Mouse (Mus musculus) kidney, embryonic 15.5 days (tissue): ENCODE measurements at regions not wholly inside any gene's neighbourhood (a gene's known extent, or its start where the extent isn't known, plus 50 kb on each side); places are given as distances from the start of the nearest gene placed in this dataset.

Source experiments
- ATAC-seq: fragments of 200-750 bp; cut with Nextera tagmentation; replicated peaks from 2 replicates; pipeline ENCODE4 v1.8.0; 2017; ENCODE audit warnings: moderate TSS enrichment; ENCODE audit not compliant: low FRiP score
- H3K27ac ChIP-seq: fragments of 300-500 bp; sonication (generic); 2 replicates; pipeline ENCODE4 v1.5.1; 2015; ENCODE audit warnings: mild to moderate bottlenecking, inconsistent platforms
- H3K27me3 ChIP-seq: fragments of 300-500 bp; sonication (generic); 2 replicates; pipeline ENCODE4 v1.6.1; 2015; ENCODE audit warnings: inconsistent platforms
- H3K36me3 ChIP-seq: fragments of 300-500 bp; sonication (generic); 2 replicates; pipeline ENCODE4 v1.6.1; 2015; ENCODE audit warnings: inconsistent platforms
- H3K4me1 ChIP-seq: fragments of 300-500 bp; sonication (generic); 2 replicates; pipeline ENCODE4 v1.6.1; 2015; ENCODE audit warnings: inconsistent platforms
- H3K4me2 ChIP-seq: fragments of 300-500 bp; sonication (generic); 2 replicates; pipeline ENCODE4 v1.6.1; 2015; ENCODE audit warnings: moderate library complexity, mild to moderate bottlenecking, inconsistent platforms
- H3K4me3 ChIP-seq: fragments of 300-500 bp; sonication (generic); replicated peaks from 2 replicates; pipeline ENCODE4 v1.5.1; 2015; ENCODE audit warnings: mild to moderate bottlenecking, inconsistent platforms
- H3K9ac ChIP-seq: fragments of 300-500 bp; sonication (generic); 2 replicates; pipeline ENCODE4 v1.6.1; 2015; ENCODE audit warnings: mild to moderate bottlenecking, inconsistent platforms
- H3K9me3 ChIP-seq: fragments of 300-500 bp; sonication (generic); replicated peaks from 2 replicates; pipeline ENCODE4 v1.6.1; 2016; ENCODE audit warnings: inconsistent platforms
- WGBS: fragments of 180-500 bp; shearing (Covaris S2); methylation state at CpG from one replicate; pipeline ENCODE4 v1.1.7; 2015; ENCODE audit warnings: mixed read lengths; 5-methylcytosine and 5-hydroxymethylcytosine counted together

- H3K36me3 ChIP-seq = no peaks in the 10 kb centered on the region
- no peak overlapping the region for H3K27ac ChIP-seq
- H3K4me3 ChIP-seq = peak overlapping the region; percentile 23
- H3K27me3 ChIP-seq = no peaks in the 10 kb centered on the region
- H3K4me2 ChIP-seq = peak overlapping the region; percentile 56
- peak; percentile 65; the same call in 1 of the 2 replicates for ATAC-seq
- no peak overlapping the region for H3K9ac ChIP-seq
- 6% methylated on average over 16 of the region's 16 CpGs for WGBS
- peaks cover 19% of the 10 kb centered on the region for H3K4me1 ChIP-seq
- no peaks in the 10 kb centered on the region for H3K9me3 ChIP-seq
Measured at GRCm38 (mm10) chr6:148598746-148599337, 154.7 kb upstream of the Tmtc1 start.

GRCm38 (mm10) chr6:148595009-148595770 is 151.0 kb upstream of the Tmtc1 start:
- no peak overlapping the region for H3K4me3 ChIP-seq
- 62% methylated on average over 3 of the region's 3 CpGs for WGBS
- H3K27me3 ChIP-seq = no peaks in the 10 kb centered on the region
- peaks cover 13% of the 10 kb centered on the region for H3K4me1 ChIP-seq
- no peak for ATAC-seq
- H3K9me3 ChIP-seq = no peaks in the 10 kb centered on the region
- no peak overlapping the region for H3K9ac ChIP-seq
- H3K36me3 ChIP-seq = no peaks in the 10 kb centered on the region
- H3K27ac ChIP-seq = no peak overlapping the region
- no peak overlapping the region for H3K4me2 ChIP-seq

GRCm38 (mm10) chr6:148588971-148589370 is 144.8 kb upstream of the Tmtc1 start:
- Histone ChIP-seq H3K36me3 (no peaks in the 10 kb centered on the region), H3K9ac (no peak overlapping the region), H3K4me3 (no peak overlapping the region), H3K4me2 (no peak overlapping the region), H3K9me3 (no peaks in the 10 kb centered on the region), H3K4me1 (no peaks in the 10 kb centered on the region), H3K27ac (no peak overlapping the region), H3K27me3 (no peaks in the 10 kb centered on the region)
- no peak for ATAC-seq
- WGBS = 73% methylated on average over 4 of the region's 4 CpGs

- Histone ChIP-seq H3K27ac (no peak overlapping the region), H3K9ac (no peak overlapping the region), H3K27me3 (no peaks in the 10 kb centered on the region), H3K4me1 (no peaks in the 10 kb centered on the region), H3K36me3 (no peaks in the 10 kb centered on the region), H3K4me2 (no peak overlapping the region), H3K4me3 (no peak overlapping the region), H3K9me3 (no peaks in the 10 kb centered on the region)
- ATAC-seq = no peak
- WGBS = 78% methylated on average over 10 of the region's 10 CpGs
Measured at GRCm38 (mm10) chr6:148586439-148587321, 142.5 kb upstream of the Tmtc1 start.

GRCm38 (mm10) chr6:148584126-148584525 is 139.9 kb upstream of the Tmtc1 start:
- Histone ChIP-seq H3K4me1 (no peaks in the 10 kb centered on the region), H3K27me3 (no peaks in the 10 kb centered on the region), H3K9me3 (no peaks in the 10 kb centered on the region), H3K4me3 (no peak overlapping the region), H3K9ac (no peak overlapping the region), H3K27ac (no peak overlapping the region), H3K36me3 (no peaks in the 10 kb centered on the region), H3K4me2 (no peak overlapping the region)
- WGBS = 87% methylated on average over 2 of the region's 2 CpGs
- no peak for ATAC-seq

- Histone ChIP-seq H3K4me1 (peaks cover 4% of the 10 kb centered on the region; the same call in 1 of the 2 replicates), H3K9ac (no peak overlapping the region), H3K27ac (peak overlapping the region; percentile 62), H3K36me3 (no peaks in the 10 kb centered on the region), H3K9me3 (no peaks in the 10 kb centered on the region), H3K4me2 (no peak overlapping the region), H3K4me3 (no peak overlapping the region), H3K27me3 (no peaks in the 10 kb centered on the region)
- 52% methylated on average over 3 of the region's 3 CpGs for WGBS
- no peak for ATAC-seq
Measured at GRCm38 (mm10) chr6:148578281-148578680, 134.1 kb upstream of the Tmtc1 start.

- H3K36me3 ChIP-seq = no peaks in the 10 kb centered on the region
- no peaks in the 10 kb centered on the region for H3K9me3 ChIP-seq
- H3K4me1 ChIP-seq = peaks cover 4% of the 10 kb centered on the region; the same call in 1 of the 2 replicates
- H3K27ac ChIP-seq = peak overlapping the region; percentile 62
- ATAC-seq = no peak
- 68% methylated on average over 3 of the region's 3 CpGs for WGBS
- H3K4me2 ChIP-seq = no peak overlapping the region
- H3K27me3 ChIP-seq = no peaks in the 10 kb centered on the region
- no peak overlapping the region for H3K9ac ChIP-seq
- no peak overlapping the region for H3K4me3 ChIP-seq
Measured at GRCm38 (mm10) chr6:148577663-148578062, 133.5 kb upstream of the Tmtc1 start.

- Histone ChIP-seq H3K27ac (no peak overlapping the region), H3K27me3 (no peaks in the 10 kb centered on the region), H3K4me2 (no peak overlapping the region), H3K9me3 (no peaks in the 10 kb centered on the region), H3K36me3 (no peaks in the 10 kb centered on the region), H3K4me1 (peaks cover 4% of the 10 kb centered on the region; the same call in 1 of the 2 replicates), H3K4me3 (no peak overlapping the region), H3K9ac (no peak overlapping the region)
- WGBS = 79% methylated on average over 7 of the region's 7 CpGs
- no peak for ATAC-seq
Measured at GRCm38 (mm10) chr6:148574742-148575453, 130.7 kb upstream of the Tmtc1 start.

- 86% methylated on average over 5 of the region's 5 CpGs for WGBS
- no peak for ATAC-seq
- H3K9ac ChIP-seq = no peak overlapping the region
- no peak overlapping the region for H3K27ac ChIP-seq
- H3K27me3 ChIP-seq = no peaks in the 10 kb centered on the region
- H3K4me1 ChIP-seq = no peaks in the 10 kb centered on the region
- no peaks in the 10 kb centered on the region for H3K36me3 ChIP-seq
- no peak overlapping the region for H3K4me3 ChIP-seq
- no peak overlapping the region for H3K4me2 ChIP-seq
- H3K9me3 ChIP-seq = no peaks in the 10 kb centered on the region
Measured at GRCm38 (mm10) chr6:148572201-148572600, 128.0 kb upstream of the Tmtc1 start.

GRCm38 (mm10) chr6:148571651-148572050 is 127.5 kb upstream of the Tmtc1 start:
- Histone ChIP-seq H3K27ac (no peak overlapping the region), H3K4me1 (no peaks in the 10 kb centered on the region), H3K4me2 (no peak overlapping the region), H3K36me3 (no peaks in the 10 kb centered on the region), H3K27me3 (no peaks in the 10 kb centered on the region), H3K9me3 (no peaks in the 10 kb centered on the region), H3K9ac (no peak overlapping the region), H3K4me3 (no peak overlapping the region)
- WGBS = 69% methylated on average over 3 of the region's 3 CpGs
- ATAC-seq = no peak

- H3K9me3 ChIP-seq = no peaks in the 10 kb centered on the region
- H3K36me3 ChIP-seq = no peaks in the 10 kb centered on the region
- no peak overlapping the region for H3K9ac ChIP-seq
- H3K27me3 ChIP-seq = no peaks in the 10 kb centered on the region
- no peak overlapping the region for H3K27ac ChIP-seq
- H3K4me3 ChIP-seq = no peak overlapping the region
- H3K4me2 ChIP-seq = no peak overlapping the region
- ATAC-seq = no peak
- peaks cover 11% of the 10 kb centered on the region for H3K4me1 ChIP-seq
- WGBS = 92% methylated on average over 2 of the region's 2 CpGs
Measured at GRCm38 (mm10) chr6:148564146-148564545, 120.0 kb upstream of the Tmtc1 start.
